Mouse (Mus musculus): ENCODE data around the gene Rab8b. TPM values are rescaled to one million over a fixed set of nuclear protein-coding genes. Genes with fewer than 3 reads are reported as not detected.

The Rab8b gene
- polyA plus RNA-seq, 1 experiment from 2014 or later: 27.6 TPM

DNA sequence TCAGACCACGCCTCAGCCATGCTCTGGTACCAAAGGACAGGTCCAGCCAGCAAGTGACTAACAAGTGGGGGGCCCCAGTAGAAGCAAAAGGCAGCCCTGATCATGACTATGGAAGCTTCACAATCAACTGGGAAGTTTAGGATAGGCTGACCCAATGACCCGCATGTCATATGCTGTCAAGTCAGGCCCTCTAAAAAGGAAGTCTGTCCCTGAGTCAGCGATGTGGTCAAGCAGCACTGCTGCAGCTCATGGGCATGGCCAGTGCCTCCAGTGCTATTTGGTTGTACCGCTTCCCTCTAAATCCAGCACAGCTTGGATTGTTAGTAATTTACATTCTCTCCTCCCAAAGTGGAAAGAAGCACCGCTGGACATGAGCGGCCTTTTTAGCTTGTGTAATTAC, 32.7 kb downstream of the Rab8b start:
- H3K4me1 ChIP-seq (ENCODE audit: control insufficient read depth, insufficient read depth, low read length): peaks cover 27% of the 10 kb centered on the region
- no peak for ATAC-seq (ENCODE audit: low FRiP score, low TSS enrichment)
- 81% methylated on average over 6 of the region's 6 CpGs for WGBS
- DNase-seq: no peak
- H3K36me3 ChIP-seq (ENCODE audit: control insufficient read depth, insufficient read depth, low read length): no peaks in the 10 kb centered on the region
- H3K4me3 ChIP-seq (replicated peaks; ENCODE audit: low read depth, low read length): no peak overlapping the region
- no peaks in the 10 kb centered on the region for H3K9me3 ChIP-seq (ENCODE audit: control insufficient read depth, low read length)
- H3K27ac ChIP-seq (replicated peaks; ENCODE audit: low read depth, low read length): no peak overlapping the region
- no peak overlapping the region for H3K9ac ChIP-seq (replicated peaks; ENCODE audit: low read length)
- H3K4me2 ChIP-seq (ENCODE audit: low read length): no peak overlapping the region
- no peaks in the 10 kb centered on the region for H3K27me3 ChIP-seq (ENCODE audit: control insufficient read depth, insufficient read depth, low read length)

DNA sequence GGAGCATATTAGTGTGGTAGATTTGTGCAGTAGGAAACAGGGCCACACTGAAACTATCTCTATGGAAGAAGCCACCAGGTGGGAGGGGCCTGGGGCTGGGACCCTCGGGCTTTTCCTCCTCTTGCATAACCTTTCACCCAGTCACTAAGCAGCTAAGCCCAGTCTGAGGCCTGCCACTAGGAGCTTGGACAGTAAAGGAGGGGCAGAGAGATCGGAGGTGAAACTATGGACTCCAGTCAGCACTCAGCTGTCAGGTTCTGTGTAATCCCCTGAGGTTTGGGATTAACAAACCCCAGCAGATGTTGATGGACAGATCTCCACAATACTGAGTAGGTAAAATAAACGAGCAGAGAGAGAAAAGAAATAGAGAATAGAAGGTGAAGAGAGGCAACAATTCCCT, 33.1 kb downstream of the Rab8b start:
- no peaks in the 10 kb centered on the region for H3K9me3 ChIP-seq (ENCODE audit: control insufficient read depth, low read length)
- DNase-seq (no peak), ATAC-seq (ENCODE audit: low FRiP score, low TSS enrichment) (no peak)
- H3K9ac ChIP-seq (replicated peaks; ENCODE audit: low read length): no peak overlapping the region
- no peak overlapping the region for H3K4me2 ChIP-seq (ENCODE audit: low read length)
- H3K27ac ChIP-seq (replicated peaks; ENCODE audit: low read depth, low read length): no peak overlapping the region
- no peaks in the 10 kb centered on the region for H3K27me3 ChIP-seq (ENCODE audit: control insufficient read depth, insufficient read depth, low read length)
- no peak overlapping the region for H3K4me3 ChIP-seq (replicated peaks; ENCODE audit: low read depth, low read length)
- H3K4me1 ChIP-seq (ENCODE audit: control insufficient read depth, insufficient read depth, low read length): peaks cover 27% of the 10 kb centered on the region
- 12% methylated on average over 3 of the region's 3 CpGs for WGBS
- no peaks in the 10 kb centered on the region for H3K36me3 ChIP-seq (ENCODE audit: control insufficient read depth, insufficient read depth, low read length)

DNA sequence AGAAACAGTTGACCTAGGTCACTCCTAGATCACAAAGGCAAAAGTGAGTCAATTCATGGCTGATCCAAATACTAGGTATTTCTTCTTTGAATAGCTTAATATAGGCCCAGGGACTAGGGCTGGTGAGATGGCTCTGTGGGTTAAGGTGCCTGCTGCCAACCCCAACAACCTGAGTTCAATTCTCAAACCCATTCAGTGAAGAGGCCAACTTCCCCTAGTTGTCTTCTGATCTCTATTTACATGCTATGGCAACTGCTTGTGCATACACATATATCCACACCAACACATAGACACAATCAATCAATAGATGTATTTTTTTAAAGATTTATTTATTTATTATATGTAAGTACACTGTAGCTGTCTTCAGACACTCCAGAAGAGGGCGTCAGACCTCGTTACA, 34.9 kb downstream of the Rab8b start:
- 73% methylated on average over 2 of the region's 2 CpGs for WGBS
- ATAC-seq (ENCODE audit: low FRiP score, low TSS enrichment) (no peak), DNase-seq (no peak)
- no peak overlapping the region for H3K4me3 ChIP-seq (replicated peaks; ENCODE audit: low read depth, low read length)
- no peaks in the 10 kb centered on the region for H3K27me3 ChIP-seq (ENCODE audit: control insufficient read depth, insufficient read depth, low read length)
- no peaks in the 10 kb centered on the region for H3K36me3 ChIP-seq (ENCODE audit: control insufficient read depth, insufficient read depth, low read length)
- peaks cover 27% of the 10 kb centered on the region for H3K4me1 ChIP-seq (ENCODE audit: control insufficient read depth, insufficient read depth, low read length)
- H3K9ac ChIP-seq (replicated peaks; ENCODE audit: low read length): no peak overlapping the region
- no peak overlapping the region for H3K4me2 ChIP-seq (ENCODE audit: low read length)
- no peak overlapping the region for H3K27ac ChIP-seq (replicated peaks; ENCODE audit: low read depth, low read length)
- no peaks in the 10 kb centered on the region for H3K9me3 ChIP-seq (ENCODE audit: control insufficient read depth, low read length)

DNA sequence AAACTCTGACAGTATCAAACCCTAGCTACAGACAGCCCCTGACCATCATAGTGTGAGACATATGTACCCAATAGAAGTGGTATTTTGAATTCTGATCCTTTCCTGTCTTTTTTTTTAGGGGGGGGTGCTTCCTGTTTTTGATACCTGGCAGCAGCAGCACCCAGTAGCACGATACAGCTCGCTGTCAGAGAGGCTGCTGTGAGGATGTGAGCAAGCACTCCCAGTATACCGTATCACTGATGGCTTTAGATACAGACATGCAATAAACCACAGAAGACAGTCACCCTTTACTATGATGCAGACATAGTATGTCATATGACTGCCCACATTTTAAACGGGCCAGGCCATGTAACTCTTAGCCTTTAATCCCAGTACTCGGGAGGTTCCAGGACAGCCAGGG, 36.0 kb downstream of the Rab8b start:
- no peak overlapping the region for H3K27ac ChIP-seq (replicated peaks; ENCODE audit: low read depth, low read length)
- H3K4me1 ChIP-seq (ENCODE audit: control insufficient read depth, insufficient read depth, low read length): peaks cover 24% of the 10 kb centered on the region
- ATAC-seq (ENCODE audit: low FRiP score, low TSS enrichment) (no peak), DNase-seq (no peak)
- no peak overlapping the region for H3K4me3 ChIP-seq (replicated peaks; ENCODE audit: low read depth, low read length)
- H3K27me3 ChIP-seq (ENCODE audit: control insufficient read depth, insufficient read depth, low read length): no peaks in the 10 kb centered on the region
- H3K9me3 ChIP-seq (ENCODE audit: control insufficient read depth, low read length): no peaks in the 10 kb centered on the region
- H3K36me3 ChIP-seq (ENCODE audit: control insufficient read depth, insufficient read depth, low read length): no peaks in the 10 kb centered on the region
- 95% methylated on average over 5 of the region's 5 CpGs for WGBS
- no peak overlapping the region for H3K4me2 ChIP-seq (ENCODE audit: low read length)
- H3K9ac ChIP-seq (replicated peaks; ENCODE audit: low read length): no peak overlapping the region

DNA sequence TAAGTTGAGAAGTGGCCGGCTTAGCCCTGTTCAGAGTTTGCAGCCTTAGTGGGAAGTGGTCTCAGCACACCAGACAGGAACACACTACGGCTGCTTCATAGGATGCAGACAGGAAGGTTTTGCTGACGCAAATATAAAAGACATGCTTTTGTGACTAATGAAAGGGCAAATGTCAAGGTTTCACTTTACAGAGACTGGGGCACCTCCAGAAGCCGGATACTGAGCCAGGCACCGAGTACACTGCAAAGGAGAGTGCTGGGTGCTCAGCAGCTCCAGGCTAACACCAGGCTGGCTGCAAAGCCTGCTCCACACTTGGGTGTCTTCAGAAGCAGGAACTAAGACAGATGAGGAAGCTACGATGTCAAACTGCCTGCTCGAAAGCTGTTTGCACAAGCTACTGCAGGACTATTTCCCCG, 37.1 kb downstream of the Rab8b start:
- DNase-seq: no peak
- H3K9me3 ChIP-seq (ENCODE audit: control insufficient read depth, low read length): no peaks in the 10 kb centered on the region
- H3K4me3 ChIP-seq (replicated peaks; ENCODE audit: low read depth, low read length): no peak overlapping the region
- no peaks in the 10 kb centered on the region for H3K27me3 ChIP-seq (ENCODE audit: control insufficient read depth, insufficient read depth, low read length)
- WGBS: 78% methylated on average over 8 of the region's 8 CpGs
- no peak overlapping the region for H3K9ac ChIP-seq (replicated peaks; ENCODE audit: low read length)
- ATAC-seq (ENCODE audit: low FRiP score, low TSS enrichment): no peak
- H3K27ac ChIP-seq (replicated peaks; ENCODE audit: low read depth, low read length): no peak overlapping the region
- H3K36me3 ChIP-seq (ENCODE audit: control insufficient read depth, insufficient read depth, low read length): no peaks in the 10 kb centered on the region
- H3K4me2 ChIP-seq (ENCODE audit: low read length): no peak overlapping the region
- H3K4me1 ChIP-seq (ENCODE audit: control insufficient read depth, insufficient read depth, low read length): peaks cover 13% of the 10 kb centered on the region

DNA sequence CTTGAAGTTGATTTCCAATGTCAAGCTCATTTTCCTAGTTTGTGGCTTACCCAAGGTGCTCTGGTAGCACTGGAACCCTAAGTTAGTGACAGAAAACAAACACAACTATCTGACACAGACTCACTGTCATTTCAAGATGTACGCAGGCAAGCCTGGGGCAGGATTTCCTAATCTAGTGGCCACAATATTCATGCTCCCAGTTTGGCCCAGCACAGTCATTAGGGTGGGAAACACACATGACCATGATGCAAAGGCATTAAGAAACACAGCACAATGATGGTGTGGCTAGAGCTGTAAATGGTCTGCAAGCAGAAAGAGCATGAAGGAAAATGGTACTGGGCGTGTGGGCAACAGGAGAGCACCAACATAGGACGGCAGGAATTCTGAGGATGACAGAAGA, 37.6 kb downstream of the Rab8b start:
- WGBS: 82% methylated on average over 3 of the region's 3 CpGs
- no peaks in the 10 kb centered on the region for H3K9me3 ChIP-seq (ENCODE audit: control insufficient read depth, low read length)
- no peak overlapping the region for H3K27ac ChIP-seq (replicated peaks; ENCODE audit: low read depth, low read length)
- H3K4me3 ChIP-seq (replicated peaks; ENCODE audit: low read depth, low read length): no peak overlapping the region
- H3K4me2 ChIP-seq (ENCODE audit: low read length): no peak overlapping the region
- DNase-seq (no peak), ATAC-seq (ENCODE audit: low FRiP score, low TSS enrichment) (no peak)
- H3K4me1 ChIP-seq (ENCODE audit: control insufficient read depth, insufficient read depth, low read length): peaks cover 8% of the 10 kb centered on the region
- no peak overlapping the region for H3K9ac ChIP-seq (replicated peaks; ENCODE audit: low read length)
- H3K36me3 ChIP-seq (ENCODE audit: control insufficient read depth, insufficient read depth, low read length): no peaks in the 10 kb centered on the region
- H3K27me3 ChIP-seq (ENCODE audit: control insufficient read depth, insufficient read depth, low read length): no peaks in the 10 kb centered on the region

DNA sequence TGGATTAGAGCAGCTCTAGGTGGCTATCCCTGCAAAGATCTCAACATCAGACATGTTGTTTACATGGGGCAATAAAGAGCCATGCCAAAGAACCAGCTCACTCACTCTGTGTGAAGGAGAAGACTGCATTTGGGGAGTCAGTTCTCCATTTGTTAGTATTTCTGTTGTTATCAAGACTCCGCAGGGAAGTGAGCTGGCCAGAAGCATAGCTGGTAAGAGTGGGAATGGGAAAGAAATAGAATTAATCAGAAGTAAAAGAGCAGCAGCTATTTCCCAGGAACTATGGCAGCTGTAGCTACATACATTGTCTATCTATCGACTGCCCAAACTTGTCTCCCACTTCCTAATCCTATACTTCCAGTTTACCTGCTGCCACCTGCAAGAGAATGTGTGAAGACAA, 38.7 kb downstream of the Rab8b start:
- no peak for DNase-seq
- H3K27me3 ChIP-seq (ENCODE audit: control insufficient read depth, insufficient read depth, low read length): no peaks in the 10 kb centered on the region
- WGBS: 99% methylated on average over 2 of the region's 2 CpGs
- no peak overlapping the region for H3K4me3 ChIP-seq (replicated peaks; ENCODE audit: low read depth, low read length)
- H3K9ac ChIP-seq (replicated peaks; ENCODE audit: low read length): no peak overlapping the region
- no peak for ATAC-seq (ENCODE audit: low FRiP score, low TSS enrichment)
- H3K36me3 ChIP-seq (ENCODE audit: control insufficient read depth, insufficient read depth, low read length): no peaks in the 10 kb centered on the region
- H3K27ac ChIP-seq (replicated peaks; ENCODE audit: low read depth, low read length): no peak overlapping the region
- H3K4me2 ChIP-seq (ENCODE audit: low read length): no peak overlapping the region
- H3K9me3 ChIP-seq (ENCODE audit: control insufficient read depth, low read length): no peaks in the 10 kb centered on the region
- no peaks in the 10 kb centered on the region for H3K4me1 ChIP-seq (ENCODE audit: control insufficient read depth, insufficient read depth, low read length)

DNA sequence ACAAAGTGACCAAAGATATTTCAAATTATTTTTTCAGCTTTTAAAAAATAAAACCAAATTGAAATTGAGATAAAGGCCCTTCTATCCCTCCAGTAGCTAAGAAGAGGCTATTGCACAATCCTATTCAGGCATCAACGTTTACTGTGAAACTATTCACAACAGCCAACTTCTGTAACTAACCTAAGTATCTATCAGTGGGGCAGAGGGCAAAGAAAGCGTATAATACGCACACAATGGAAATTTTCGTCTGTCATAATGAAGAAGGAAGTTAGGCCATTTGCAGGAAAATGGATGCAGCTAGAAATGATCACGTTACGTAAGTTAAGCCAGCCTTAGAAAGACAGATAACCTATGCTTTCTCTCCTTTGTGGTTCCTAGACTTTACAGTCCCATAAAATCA, 40.0 kb downstream of the Rab8b start:
- no peak overlapping the region for H3K4me2 ChIP-seq (ENCODE audit: low read length)
- H3K36me3 ChIP-seq (ENCODE audit: control insufficient read depth, insufficient read depth, low read length): no peaks in the 10 kb centered on the region
- H3K9ac ChIP-seq (replicated peaks; ENCODE audit: low read length): no peak overlapping the region
- 67% methylated on average over 6 of the region's 6 CpGs for whole genome bisulfite sequencing
- H3K9me3 ChIP-seq (ENCODE audit: control insufficient read depth, low read length): peaks cover 3% of the 10 kb centered on the region; the same call in 1 of the 2 replicates
- no peak for DNase-seq
- H3K27ac ChIP-seq (replicated peaks; ENCODE audit: low read depth, low read length): no peak overlapping the region
- no peak overlapping the region for H3K4me3 ChIP-seq (replicated peaks; ENCODE audit: low read depth, low read length)
- H3K4me1 ChIP-seq (ENCODE audit: control insufficient read depth, insufficient read depth, low read length): no peaks in the 10 kb centered on the region
- H3K27me3 ChIP-seq (ENCODE audit: control insufficient read depth, insufficient read depth, low read length): no peaks in the 10 kb centered on the region
- ATAC-seq (ENCODE audit: low FRiP score, low TSS enrichment): no peak

DNA sequence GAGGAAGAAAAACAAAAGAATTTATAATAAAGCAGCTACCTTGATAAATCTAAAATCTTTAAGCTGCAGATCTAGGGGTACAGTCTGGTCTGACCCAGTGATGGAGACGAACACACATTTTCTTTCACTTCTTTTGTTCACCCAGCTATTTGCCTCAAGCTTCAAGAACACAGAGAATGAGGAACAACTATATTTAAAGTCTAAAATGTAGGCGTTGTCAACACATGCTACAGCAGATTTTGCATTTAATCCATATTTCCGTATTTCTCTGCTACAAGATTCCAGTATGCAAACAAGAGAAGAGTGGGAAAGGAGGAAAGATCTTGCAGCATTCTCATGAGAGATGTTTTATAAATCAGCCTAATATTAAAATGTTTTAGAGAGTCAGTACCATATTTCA, 40.6 kb downstream of the Rab8b start:
- H3K4me1 ChIP-seq (ENCODE audit: control insufficient read depth, insufficient read depth, low read length): no peaks in the 10 kb centered on the region
- no peak for ATAC-seq (ENCODE audit: low FRiP score, low TSS enrichment)
- peaks cover 3% of the 10 kb centered on the region; the same call in 1 of the 2 replicates for H3K9me3 ChIP-seq (ENCODE audit: control insufficient read depth, low read length)

More for the DNA sequence above, 40.6 kb downstream of the Rab8b start:
- Histone ChIP-seq H3K36me3 (ENCODE audit: control insufficient read depth, insufficient read depth, low read length) (no peaks in the 10 kb centered on the region), H3K27me3 (ENCODE audit: control insufficient read depth, insufficient read depth, low read length) (no peaks in the 10 kb centered on the region), H3K4me2 (ENCODE audit: low read length) (no peak overlapping the region), H3K9ac (replicated peaks; ENCODE audit: low read length) (no peak overlapping the region), H3K4me3 (replicated peaks; ENCODE audit: low read depth, low read length) (no peak overlapping the region), H3K27ac (replicated peaks; ENCODE audit: low read depth, low read length) (no peak overlapping the region)
- DNase-seq: no peak
- WGBS: 93% methylated on average over 3 of the region's 3 CpGs
